ENCODE assay signal across 31 mouse cellular contexts in the genomic region with DNA sequence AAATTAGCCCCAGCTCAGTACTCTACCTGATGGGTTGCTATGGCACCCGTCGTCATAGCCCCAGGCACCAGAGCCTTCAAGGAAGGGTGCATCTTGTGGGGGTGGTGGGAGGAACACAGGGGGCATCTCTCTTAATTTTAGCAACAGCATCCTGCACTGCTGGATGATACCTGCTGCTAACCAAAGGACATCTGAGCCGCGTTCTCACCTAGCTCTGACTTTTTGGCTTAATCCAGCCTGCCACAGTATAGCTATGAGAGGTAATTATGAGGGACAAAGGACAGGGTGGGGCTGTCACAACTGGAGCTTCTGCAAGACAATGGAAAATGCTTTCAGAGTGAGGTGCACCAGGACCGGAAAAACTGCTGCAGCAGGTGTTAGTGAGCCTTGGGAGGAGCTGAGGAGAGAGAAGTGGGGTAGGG.
DNase-seq lines count a peak whose midpoint lies in the region; ATAC-seq and TF ChIP-seq lines count a peak whose summit lies in the region.
"Had no signal": no experiment of that assay in that cellular context is flagged by ENCODE, and none has a peak within 500 bp of the region (broad histone marks: within the 10 kb centered on the region; RNA-seq: fewer than 3 reads in every experiment).

No protein-coding gene starts in this region.

- H3K4me1 ChIP-seq in forebrain, postnatal 0 days (ENCODE audit: insufficient read depth) = 0 out of 2 replicates have a peak, but pooled peaks cover 4% of the 10 kb centered on the region
- peaks cover 6% of the 10 kb centered on the region; the same call in 1 of the 2 replicates for H3K4me1 ChIP-seq in forebrain, embryonic 12.5 days
- peaks cover 22% of the 10 kb centered on the region for H3K4me1 ChIP-seq in ES-Bruce4 (ENCODE audit: control insufficient read depth, insufficient read depth, low read length)
- no peaks in the 10 kb centered on the region for H3K4me1 ChIP-seq in embryonic facial prominence, embryonic 14.5 days (ENCODE audit: control insufficient read depth, insufficient read depth, low read length)
- no peaks in the 10 kb centered on the region for H3K4me1 ChIP-seq in intestine, postnatal 0 days (replicated peaks; ENCODE audit: control insufficient read depth, insufficient read depth, low read length)
- H3K4me1 ChIP-seq: heart, embryonic 13.5 days; liver, embryonic 12.5 days had no signal

- no peaks in the 10 kb centered on the region for H3K36me3 ChIP-seq in forebrain, postnatal 0 days (ENCODE audit: insufficient read depth)
- no peaks in the 10 kb centered on the region for H3K36me3 ChIP-seq in forebrain, embryonic 12.5 days (replicated peaks)
- no peaks in the 10 kb centered on the region for H3K36me3 ChIP-seq in ES-Bruce4 (ENCODE audit: control insufficient read depth, insufficient read depth, low read length, poor library complexity, severe bottlenecking)
- H3K36me3 ChIP-seq in embryonic facial prominence, embryonic 14.5 days (ENCODE audit: control insufficient read depth, insufficient read depth, low read length) = no peaks in the 10 kb centered on the region
- H3K36me3 ChIP-seq in intestine, postnatal 0 days (ENCODE audit: control insufficient read depth, insufficient read depth) = no peaks in the 10 kb centered on the region
- H3K36me3 ChIP-seq: forebrain, embryonic 10.5 days; G1E; heart, embryonic 13.5 days; limb, embryonic 12.5 days; liver, embryonic 12.5 days; neural tube, embryonic 13.5 days had no signal

- intact Hi-C loops in left cerebral cortex, adult 2 months (cut with DNase I) = no loop called here

- no peak for TF ChIP-seq CTCF in forebrain, postnatal 0 days (IDR thresholded peaks at IDR 0.05; ENCODE audit: low read depth)
- TF ChIP-seq CTCF in ES-Bruce4 (IDR thresholded peaks at IDR 0.05; ENCODE audit: low read depth, low read length) = no peak
- TF ChIP-seq CTCF in intestine, postnatal 0 days (IDR thresholded peaks at IDR 0.05; ENCODE audit: low read depth) = no peak
- TF ChIP-seq CTCF in left cerebral cortex, adult 2 months (IDR thresholded peaks at IDR 0.05) = no peak

- no peaks in the 10 kb centered on the region for H3K27me3 ChIP-seq in forebrain, postnatal 0 days (ENCODE audit: insufficient read depth, low read length)
- peaks cover 3% of the 10 kb centered on the region; the same call in 1 of the 2 replicates for H3K27me3 ChIP-seq in forebrain, embryonic 12.5 days
- no peaks in the 10 kb centered on the region for H3K27me3 ChIP-seq in ES-Bruce4 (ENCODE audit: control insufficient read depth, insufficient read depth, low read length, poor library complexity, severe bottlenecking)
- no peaks in the 10 kb centered on the region; the same call in 1 of the 2 replicates for H3K27me3 ChIP-seq in embryonic facial prominence, embryonic 14.5 days (replicated peaks; ENCODE audit: control insufficient read depth, insufficient read depth, low read length)
- no peaks in the 10 kb centered on the region for H3K27me3 ChIP-seq in intestine, postnatal 0 days (replicated peaks; ENCODE audit: control insufficient read depth, insufficient read depth, low read length)

- whole genome bisulfite sequencing in forebrain, postnatal 0 days = 12% methylated on average over 5 of the region's 5 CpGs
- WGBS in forebrain, embryonic 12.5 days = 14% methylated on average over 5 of the region's 5 CpGs
- WGBS in embryonic facial prominence, embryonic 14.5 days = 25% methylated on average over 5 of the region's 5 CpGs
- 19% methylated on average over 5 of the region's 5 CpGs for WGBS in intestine, postnatal 0 days

- H3K4me2 ChIP-seq in forebrain, postnatal 0 days (ENCODE audit: low read depth) = no peak overlapping the region
- no peak overlapping the region for H3K4me2 ChIP-seq in forebrain, embryonic 12.5 days
- no peak overlapping the region for H3K4me2 ChIP-seq in embryonic facial prominence, embryonic 14.5 days (ENCODE audit: low read depth, low read length)
- H3K4me2 ChIP-seq in intestine, postnatal 0 days (replicated peaks; ENCODE audit: low read depth) = no peak overlapping the region
- H3K4me2 ChIP-seq: heart, embryonic 13.5 days; hindbrain, embryonic 14.5 days; limb, embryonic 12.5 days; liver, embryonic 12.5 days; neural tube, embryonic 13.5 days had no signal

- peak; percentile 38; the same call in 1 of the 2 replicates for ATAC-seq in forebrain, postnatal 0 days
- ATAC-seq in forebrain, embryonic 12.5 days (ENCODE audit: low FRiP score) = no peak
- peak; percentile 71 for ATAC-seq in embryonic facial prominence, embryonic 14.5 days (ENCODE audit: low read depth)
- ATAC-seq in intestine, postnatal 0 days = no peak
- ATAC-seq: activated CD4-positive, CD25-positive, alpha-beta regulatory T cell, adult 4 months; forebrain, embryonic 16.5 days; liver, embryonic 12.5 days; lung, postnatal 0 days had no signal

- H3K9me3 ChIP-seq in forebrain, postnatal 0 days (ENCODE audit: low read length) = no peaks in the 10 kb centered on the region
- no peaks in the 10 kb centered on the region for H3K9me3 ChIP-seq in forebrain, embryonic 12.5 days
- no peaks in the 10 kb centered on the region for H3K9me3 ChIP-seq in ES-Bruce4 (replicated peaks; ENCODE audit: control insufficient read depth, insufficient read depth, low read length, poor library complexity, severe bottlenecking)
- no peaks in the 10 kb centered on the region for H3K9me3 ChIP-seq in embryonic facial prominence, embryonic 14.5 days (ENCODE audit: control insufficient read depth, low read length)
- no peaks in the 10 kb centered on the region for H3K9me3 ChIP-seq in intestine, postnatal 0 days (ENCODE audit: control insufficient read depth)
- H3K9me3 ChIP-seq: forebrain, embryonic 10.5 days; heart, embryonic 13.5 days; limb, embryonic 12.5 days; liver, embryonic 12.5 days; neural tube, embryonic 13.5 days had no signal

- H3K4me3 ChIP-seq in forebrain, postnatal 0 days (ENCODE audit: low read depth, low read length) = no peak overlapping the region
- H3K4me3 ChIP-seq in forebrain, embryonic 12.5 days (replicated peaks) = no peak overlapping the region
- H3K4me3 ChIP-seq in ES-Bruce4 (ENCODE audit: low read depth, low read length) = no peak overlapping the region
- no peak overlapping the region for H3K4me3 ChIP-seq in embryonic facial prominence, embryonic 14.5 days (ENCODE audit: low read depth, low read length)
- no peak overlapping the region for H3K4me3 ChIP-seq in intestine, postnatal 0 days (ENCODE audit: low read depth, low read length)
- no peak overlapping the region for H3K4me3 ChIP-seq in left cerebral cortex, adult 2 months
- H3K4me3 ChIP-seq: forebrain, embryonic 10.5 days; heart, embryonic 13.5 days; limb, embryonic 12.5 days; liver, embryonic 12.5 days; megakaryocyte, embryonic 14.5 days; neural tube, embryonic 13.5 days had no signal

- no peak overlapping the region for H3K27ac ChIP-seq in forebrain, postnatal 0 days (ENCODE audit: low read depth, low read length)
- no peak overlapping the region for H3K27ac ChIP-seq in forebrain, embryonic 12.5 days
- H3K27ac ChIP-seq in ES-Bruce4 (ENCODE audit: insufficient read depth, low read length) = peak overlapping the region; percentile 90
- no peak overlapping the region for H3K27ac ChIP-seq in embryonic facial prominence, embryonic 14.5 days (replicated peaks; ENCODE audit: low read depth, low read length)
- H3K27ac ChIP-seq in intestine, postnatal 0 days (ENCODE audit: low read depth, low read length) = no peak overlapping the region
- no peak overlapping the region for H3K27ac ChIP-seq in left cerebral cortex, adult 2 months
- H3K27ac ChIP-seq: forebrain, embryonic 10.5 days; heart, embryonic 13.5 days; hindbrain, embryonic 14.5 days; limb, embryonic 12.5 days; liver, embryonic 12.5 days; neural tube, embryonic 13.5 days; stomach, postnatal 0 days had no signal

- no peak for DNase-seq in forebrain, postnatal 0 days
- DNase-seq in WW6 (ENCODE audit: low read depth, low spot score) = peak; percentile 76
- peak; percentile 20 for DNase-seq in embryonic facial prominence, embryonic 14.5 days (ENCODE audit: low spot score)
- DNase-seq in left cerebral cortex, adult 2 months (ENCODE audit: extremely low spot score in 1 of 2, low spot score in 2 of 2) = no peak
- DNase-seq: adrenal gland, adult 2 months; cerebellum, adult 2 months; cerebellum, postnatal 25 days; gastrocnemius, postnatal 10 days; heart, postnatal 10 days; kidney, adult 11 months; kidney, postnatal 25 days; lung, adult 18-20 months; lung, postnatal 4 days; right cerebral cortex, postnatal 4 days; thymus, adult 18-20 months; thymus, postnatal 25 days had no signal

- H3K9ac ChIP-seq in forebrain, postnatal 0 days = no peak overlapping the region
- H3K9ac ChIP-seq in forebrain, embryonic 12.5 days = no peak overlapping the region
- H3K9ac ChIP-seq in ES-Bruce4 (ENCODE audit: low read depth, poor library complexity, severe bottlenecking) = no peak overlapping the region
- H3K9ac ChIP-seq in embryonic facial prominence, embryonic 14.5 days (ENCODE audit: low read depth, low read length) = no peak overlapping the region
- no peak overlapping the region for H3K9ac ChIP-seq in intestine, postnatal 0 days (ENCODE audit: low read depth, low read length)
- H3K9ac ChIP-seq: heart, embryonic 13.5 days; hindbrain, embryonic 14.5 days; limb, embryonic 12.5 days; liver, embryonic 12.5 days; neural tube, embryonic 13.5 days had no signal

- TF ChIP-seq EP300 in ES-Bruce4 (IDR thresholded peaks at IDR 0.05; ENCODE audit: insufficient read depth, low read depth, low read length) = peak; percentile 99

- no peak for TF ChIP-seq POLR2A in ES-Bruce4 (IDR thresholded peaks at IDR 0.05; ENCODE audit: insufficient read depth, low read length)

Comparison
In these comparisons a context has a peak if more than half of its experiments do, and no peak if none do; other contexts are left out.
1. ATAC-seq: peak in forebrain, postnatal 0 days (single experiment) and embryonic facial prominence, embryonic 14.5 days (single experiment); none in forebrain, embryonic 12.5 days (single experiment) and intestine, postnatal 0 days (single experiment).
2. DNase-seq: peak in WW6 (single experiment) and embryonic facial prominence, embryonic 14.5 days (single experiment); none in forebrain, postnatal 0 days (single experiment) and left cerebral cortex, adult 2 months (0 of 2).